Mouse (Mus musculus): ENCODE data around the gene Uhrf1bp1. TPM values are rescaled to one million over a fixed set of nuclear protein-coding genes. Genes with fewer than 3 reads are reported as not detected.

Gene Uhrf1bp1
- total RNA-seq, 1 experiment = 16.5 TPM

DNA sequence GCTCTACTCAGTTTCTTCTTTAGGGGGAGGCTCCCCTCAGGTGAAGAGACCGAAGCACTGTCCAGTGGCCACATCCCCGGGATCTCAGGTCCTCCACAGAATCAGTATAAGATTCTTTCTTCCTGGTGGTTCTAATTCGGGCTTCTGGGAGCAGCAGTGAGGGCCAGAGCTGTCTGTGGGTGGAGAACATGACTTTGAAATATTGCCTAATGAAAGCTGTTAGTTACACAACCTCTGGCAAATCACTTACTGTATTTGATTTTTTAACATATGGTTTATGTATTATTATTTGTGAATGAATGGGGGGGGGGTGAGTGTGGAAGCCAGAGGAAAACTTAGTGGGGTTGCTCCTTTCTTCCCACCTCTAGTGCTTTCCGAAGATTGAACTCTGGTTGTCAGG is 75.6 kb downstream of the Uhrf1bp1 start:
- TF ChIP-seq HCFC1 (IDR thresholded peaks at IDR 0.05; ENCODE audit: borderline replicate concordance, insufficient read depth, low read length) (no peak), ZNF384 (IDR thresholded peaks at IDR 0.05; ENCODE audit: low read depth, low read length) (no peak), CHD2 (IDR thresholded peaks at IDR 0.05; ENCODE audit: low read depth, low read length) (no peak), MAFK (IDR thresholded peaks at IDR 0.05; ENCODE audit: insufficient read depth, low read depth, low read length) (no peak), ZC3H11A (IDR thresholded peaks at IDR 0.05; ENCODE audit: borderline replicate concordance, low read depth, low read length) (no peak)
- Histone ChIP-seq H3K9ac (ENCODE audit: insufficient read depth, low read depth, low read length, poor library complexity, severe bottlenecking) (no peak overlapping the region), H3K9me3 (ENCODE audit: control insufficient read depth, insufficient read depth, low read depth, low read length) (no peaks in the 10 kb centered on the region), H3K4me1 (ENCODE audit: control insufficient read depth in 2 of 2, insufficient read depth in 2 of 2, low read length in 2 of 2, poor library complexity in 1 of 2) (peaks cover 2 to 5% of the 10 kb centered on the region in 2 experiments; a peak in 2 of 4 replicates), H3K27ac (ENCODE audit: insufficient read depth, low read depth, low read length, poor library complexity, severe bottlenecking) (no peak overlapping the region), H3K4me3 (ENCODE audit: insufficient read depth in 1 of 2, low read depth in 1 of 2, low read length in 2 of 2, poor library complexity in 1 of 2, severe bottlenecking in 1 of 2) (no peak overlapping the region), H3K36me3 (ENCODE audit: control insufficient read depth, insufficient read depth, low read length, poor library complexity, severe bottlenecking) (no peaks in the 10 kb centered on the region)
- no peak for DNase-seq (ENCODE audit: low read depth, low spot score)
- in situ Hi-C loops (cut with MboI; ENCODE audit: low sequenced_read_pairs in 2 of 2, unreplicated experiment in 2 of 2) = no loop called here

DNA sequence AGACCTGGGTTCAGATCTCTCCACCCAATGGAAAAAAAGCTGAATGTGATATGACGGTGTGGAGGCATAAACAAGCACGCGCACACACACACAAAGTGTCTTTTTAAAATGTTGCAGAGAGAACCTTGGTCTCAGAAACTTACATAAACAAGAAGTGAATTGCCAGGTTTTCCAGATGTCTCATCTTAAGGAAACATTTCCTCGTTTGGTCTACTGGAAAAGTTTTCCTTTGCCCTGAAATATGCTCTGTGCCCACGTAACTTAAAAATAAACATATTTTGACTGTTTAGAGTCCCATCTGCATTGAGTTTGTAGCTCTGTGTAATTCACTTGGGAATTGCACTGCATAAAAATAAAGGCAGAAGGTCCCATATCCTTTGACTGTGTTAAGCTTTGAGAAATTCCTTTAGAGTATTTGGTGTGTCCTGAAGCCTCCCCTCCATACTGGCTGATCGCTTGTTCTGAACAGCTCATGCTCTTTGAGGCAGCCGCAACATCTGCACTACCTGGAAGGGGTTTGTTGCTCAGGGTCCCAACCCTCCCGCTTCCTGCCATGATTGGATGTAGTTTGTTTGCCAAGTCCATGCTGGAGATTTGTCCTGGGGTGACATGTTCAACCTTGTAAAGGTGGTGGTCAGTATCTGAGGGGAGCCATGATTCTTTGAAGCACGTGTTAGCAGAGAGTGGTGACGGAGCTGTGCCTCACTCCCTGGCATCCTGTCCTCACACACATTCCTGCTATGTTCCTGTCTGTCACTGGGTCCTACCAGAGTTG is 78.1 kb downstream of the Uhrf1bp1 start:
- TF ChIP-seq ZC3H11A (IDR thresholded peaks at IDR 0.05; ENCODE audit: borderline replicate concordance, low read depth, low read length) (no peak), CHD2 (IDR thresholded peaks at IDR 0.05; ENCODE audit: low read depth, low read length) (no peak), ZNF384 (IDR thresholded peaks at IDR 0.05; ENCODE audit: low read depth, low read length) (no peak), MAFK (IDR thresholded peaks at IDR 0.05; ENCODE audit: insufficient read depth, low read depth, low read length) (no peak), HCFC1 (IDR thresholded peaks at IDR 0.05; ENCODE audit: borderline replicate concordance, insufficient read depth, low read length) (no peak)
- in situ Hi-C loops (cut with MboI; ENCODE audit: low sequenced_read_pairs in 2 of 2, unreplicated experiment in 2 of 2) = no loop called here
- H3K36me3 ChIP-seq (ENCODE audit: control insufficient read depth, insufficient read depth, low read length, poor library complexity, severe bottlenecking) = no peaks in the 10 kb centered on the region
- H3K4me1 ChIP-seq (ENCODE audit: control insufficient read depth in 2 of 2, insufficient read depth in 2 of 2, low read length in 2 of 2, poor library complexity in 1 of 2) = peaks cover 4 to 18% of the 10 kb centered on the region in 2 experiments; a peak in 2 of 4 replicates
- H3K9ac ChIP-seq (ENCODE audit: insufficient read depth, low read depth, low read length, poor library complexity, severe bottlenecking) = no peak overlapping the region
- no peak overlapping the region for H3K4me3 ChIP-seq (ENCODE audit: insufficient read depth in 1 of 2, low read depth in 1 of 2, low read length in 2 of 2, poor library complexity in 1 of 2, severe bottlenecking in 1 of 2)
- H3K27ac ChIP-seq (ENCODE audit: insufficient read depth, low read depth, low read length, poor library complexity, severe bottlenecking) = no peak overlapping the region
- no peaks in the 10 kb centered on the region for H3K9me3 ChIP-seq (ENCODE audit: control insufficient read depth, insufficient read depth, low read depth, low read length)
- no peak for DNase-seq (ENCODE audit: low read depth, low spot score)

DNA sequence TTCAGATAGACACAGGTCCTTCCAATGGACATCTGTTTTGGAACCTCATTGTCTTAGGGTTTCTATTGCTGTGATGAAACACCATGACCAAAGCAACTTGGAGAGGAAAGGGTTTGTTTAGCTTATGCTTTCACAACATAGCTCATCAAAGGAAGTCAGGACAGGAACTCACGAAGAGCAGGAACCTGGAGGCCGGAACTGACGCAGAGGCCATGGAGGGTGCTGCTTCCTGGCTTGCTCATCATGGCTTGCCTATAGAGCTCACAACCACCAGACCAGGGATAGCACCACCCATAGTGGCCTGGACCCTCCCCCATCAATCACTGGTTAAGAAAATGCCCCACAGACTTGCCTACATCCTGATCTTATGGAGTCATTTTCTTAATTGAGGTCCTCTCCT is 78.8 kb downstream of the Uhrf1bp1 start:
- Histone ChIP-seq H3K36me3 (ENCODE audit: control insufficient read depth, insufficient read depth, low read length, poor library complexity, severe bottlenecking) (no peaks in the 10 kb centered on the region), H3K27ac (ENCODE audit: insufficient read depth, low read depth, low read length, poor library complexity, severe bottlenecking) (no peak overlapping the region), H3K4me1 (ENCODE audit: control insufficient read depth in 2 of 2, insufficient read depth in 2 of 2, low read length in 2 of 2, poor library complexity in 1 of 2) (peaks cover 6 to 19% of the 10 kb centered on the region in 2 experiments; a peak in 3 of 4 replicates), H3K4me3 (ENCODE audit: insufficient read depth in 1 of 2, low read depth in 1 of 2, low read length in 2 of 2, poor library complexity in 1 of 2, severe bottlenecking in 1 of 2) (no peak overlapping the region), H3K9ac (ENCODE audit: insufficient read depth, low read depth, low read length, poor library complexity, severe bottlenecking) (no peak overlapping the region), H3K9me3 (ENCODE audit: control insufficient read depth, insufficient read depth, low read depth, low read length) (no peaks in the 10 kb centered on the region)
- TF ChIP-seq CHD2 (IDR thresholded peaks at IDR 0.05; ENCODE audit: low read depth, low read length) = no peak
- no peak for DNase-seq (ENCODE audit: low read depth, low spot score)
- in situ Hi-C loops (cut with MboI; ENCODE audit: low sequenced_read_pairs in 2 of 2, unreplicated experiment in 2 of 2) = no loop called here

DNA sequence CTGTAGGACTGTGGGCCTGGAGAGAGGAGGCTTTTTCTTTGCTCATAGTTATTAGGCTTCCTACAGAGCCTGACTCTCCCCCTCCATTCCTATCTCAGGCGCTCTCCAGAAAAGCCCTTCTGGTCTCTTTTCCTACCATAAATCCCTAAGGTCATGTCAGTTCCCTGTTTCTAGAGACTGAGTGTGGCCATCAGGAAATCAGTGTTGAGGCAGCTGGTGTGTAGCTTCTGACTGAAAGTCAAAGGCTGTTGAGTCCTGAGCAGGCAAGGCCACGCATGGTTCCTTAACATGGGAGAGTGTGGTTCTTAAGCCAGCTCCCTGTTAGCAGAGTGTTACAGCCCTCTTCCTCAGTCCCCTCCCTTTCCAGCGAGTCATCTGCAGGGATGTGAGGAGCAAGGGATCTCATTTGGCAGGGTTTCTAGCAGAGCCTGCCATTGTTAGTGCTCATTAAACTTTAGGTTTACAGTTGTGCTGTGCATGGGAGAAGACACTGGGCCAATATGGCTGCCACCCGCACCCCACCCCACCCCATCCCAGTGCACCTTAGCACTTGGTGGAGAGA is 80.9 kb downstream of the Uhrf1bp1 start:
- in situ Hi-C loops (cut with MboI; ENCODE audit: low sequenced_read_pairs in 2 of 2, unreplicated experiment in 2 of 2) = no loop called here
- no peak overlapping the region for H3K4me3 ChIP-seq (ENCODE audit: insufficient read depth in 1 of 2, low read depth in 1 of 2, low read length in 2 of 2, poor library complexity in 1 of 2, severe bottlenecking in 1 of 2)
- H3K4me1 ChIP-seq (ENCODE audit: control insufficient read depth in 2 of 2, insufficient read depth in 2 of 2, low read length in 2 of 2, poor library complexity in 1 of 2) = peaks cover 9 to 38% of the 10 kb centered on the region in 2 experiments
- H3K9ac ChIP-seq (ENCODE audit: insufficient read depth, low read depth, low read length, poor library complexity, severe bottlenecking) = no peak overlapping the region
- H3K27ac ChIP-seq (ENCODE audit: insufficient read depth, low read depth, low read length, poor library complexity, severe bottlenecking) = no peak overlapping the region
- TF ChIP-seq ZC3H11A (IDR thresholded peaks at IDR 0.05; ENCODE audit: borderline replicate concordance, low read depth, low read length) (no peak), HCFC1 (IDR thresholded peaks at IDR 0.05; ENCODE audit: borderline replicate concordance, insufficient read depth, low read length) (no peak), ZNF384 (IDR thresholded peaks at IDR 0.05; ENCODE audit: low read depth, low read length) (no peak), MAFK (IDR thresholded peaks at IDR 0.05; ENCODE audit: insufficient read depth, low read depth, low read length) (no peak), CHD2 (IDR thresholded peaks at IDR 0.05; ENCODE audit: low read depth, low read length) (no peak)
- H3K9me3 ChIP-seq (ENCODE audit: control insufficient read depth, insufficient read depth, low read depth, low read length) = no peaks in the 10 kb centered on the region
- DNase-seq (ENCODE audit: low read depth, low spot score) = no peak
- H3K36me3 ChIP-seq (ENCODE audit: control insufficient read depth, insufficient read depth, low read length, poor library complexity, severe bottlenecking) = no peaks in the 10 kb centered on the region

Measured in ES-E14 (cell line).